Mouse (Mus musculus): ENCODE measurements around the gene Ptpn5. TPM values are rescaled to one million over a fixed set of nuclear protein-coding genes. Genes with fewer than 3 reads are reported as not detected.
A peak's percentile ranks its signal among the peaks of the same experiment; 100 is the strongest.

The Ptpn5 gene
- polyA plus RNA-seq, 1 experiment from 2014 or later: 0.69 TPM

- Histone ChIP-seq H3K27me3 (replicated peaks; ENCODE audit: control insufficient read depth, insufficient read depth, low read length) (no peaks in the 10 kb centered on the region), H3K9ac (ENCODE audit: low read depth, low read length) (no peak overlapping the region; the same call in 1 of the 2 replicates), H3K4me1 (replicated peaks; ENCODE audit: control insufficient read depth, insufficient read depth, low read length) (peaks cover 11% of the 10 kb centered on the region; the same call in 1 of the 2 replicates), H3K9me3 (ENCODE audit: control insufficient read depth) (no peaks in the 10 kb centered on the region), H3K27ac (ENCODE audit: low read depth, low read length) (no peak overlapping the region), H3K36me3 (ENCODE audit: control insufficient read depth, insufficient read depth) (no peaks in the 10 kb centered on the region), H3K4me3 (ENCODE audit: low read depth, low read length) (no peak overlapping the region), H3K4me2 (replicated peaks; ENCODE audit: low read depth) (no peak overlapping the region)
- WGBS: 93% methylated on average over 6 of the region's 6 CpGs
- no peak for TF ChIP-seq CTCF (IDR thresholded peaks at IDR 0.05; ENCODE audit: low read depth)
- ATAC-seq: no peak
Observed at GRCm38 (mm10) chr7:47076193-47076592, 57.3 kb downstream of the Ptpn5 start.

GRCm38 (mm10) chr7:47073536-47074521, 59.7 kb downstream of the Ptpn5 start:
- Histone ChIP-seq H3K4me1 (replicated peaks; ENCODE audit: control insufficient read depth, insufficient read depth, low read length) (peaks cover 11% of the 10 kb centered on the region; the same call in 1 of the 2 replicates), H3K36me3 (ENCODE audit: control insufficient read depth, insufficient read depth) (no peaks in the 10 kb centered on the region), H3K27ac (ENCODE audit: low read depth, low read length) (no peak overlapping the region), H3K4me3 (ENCODE audit: low read depth, low read length) (no peak overlapping the region), H3K27me3 (replicated peaks; ENCODE audit: control insufficient read depth, insufficient read depth, low read length) (no peaks in the 10 kb centered on the region), H3K9ac (ENCODE audit: low read depth, low read length) (no peak overlapping the region), H3K9me3 (ENCODE audit: control insufficient read depth) (no peaks in the 10 kb centered on the region), H3K4me2 (replicated peaks; ENCODE audit: low read depth) (peak overlapping the region; percentile 17; the same call in 1 of the 2 replicates)
- peak; percentile 20; the same call in 1 of the 2 replicates for ATAC-seq
- TF ChIP-seq CTCF (IDR thresholded peaks at IDR 0.05; ENCODE audit: low read depth): no peak
- WGBS: 29% methylated on average over 18 of the region's 18 CpGs

GRCm38 (mm10) chr7:47072551-47072950, 60.9 kb downstream of the Ptpn5 start:
- Histone ChIP-seq H3K4me1 (replicated peaks; ENCODE audit: control insufficient read depth, insufficient read depth, low read length) (peaks cover 11% of the 10 kb centered on the region; the same call in 1 of the 2 replicates), H3K27ac (ENCODE audit: low read depth, low read length) (no peak overlapping the region), H3K9ac (ENCODE audit: low read depth, low read length) (no peak overlapping the region), H3K4me2 (replicated peaks; ENCODE audit: low read depth) (no peak overlapping the region), H3K36me3 (ENCODE audit: control insufficient read depth, insufficient read depth) (no peaks in the 10 kb centered on the region), H3K9me3 (ENCODE audit: control insufficient read depth) (no peaks in the 10 kb centered on the region), H3K4me3 (ENCODE audit: low read depth, low read length) (no peak overlapping the region), H3K27me3 (replicated peaks; ENCODE audit: control insufficient read depth, insufficient read depth, low read length) (no peaks in the 10 kb centered on the region)
- no peak for ATAC-seq
- TF ChIP-seq CTCF (IDR thresholded peaks at IDR 0.05; ENCODE audit: low read depth): peak; percentile 57
- WGBS: 78% methylated on average over 5 of the region's 5 CpGs

- TF ChIP-seq CTCF (IDR thresholded peaks at IDR 0.05; ENCODE audit: low read depth): no peak
- H3K4me2 ChIP-seq (replicated peaks; ENCODE audit: low read depth): no peak overlapping the region
- H3K4me3 ChIP-seq (ENCODE audit: low read depth, low read length): no peak overlapping the region
- H3K9ac ChIP-seq (ENCODE audit: low read depth, low read length): no peak overlapping the region
- ATAC-seq: 0 out of 2 replicates have a peak, but pooled peaks have one; percentile 39
- no peaks in the 10 kb centered on the region for H3K27me3 ChIP-seq (replicated peaks; ENCODE audit: control insufficient read depth, insufficient read depth, low read length)
- no peaks in the 10 kb centered on the region for H3K4me1 ChIP-seq (replicated peaks; ENCODE audit: control insufficient read depth, insufficient read depth, low read length)
- WGBS: 41% methylated on average over 5 of the region's 5 CpGs
- no peaks in the 10 kb centered on the region for H3K9me3 ChIP-seq (ENCODE audit: control insufficient read depth)
- H3K36me3 ChIP-seq (ENCODE audit: control insufficient read depth, insufficient read depth): no peaks in the 10 kb centered on the region
- no peak overlapping the region for H3K27ac ChIP-seq (ENCODE audit: low read depth, low read length)
Observed at GRCm38 (mm10) chr7:47067879-47068278, 65.6 kb downstream of the Ptpn5 start.

- WGBS: 81% methylated on average over 3 of the region's 3 CpGs
- H3K36me3 ChIP-seq (ENCODE audit: control insufficient read depth, insufficient read depth): no peaks in the 10 kb centered on the region
- no peak overlapping the region for H3K9ac ChIP-seq (ENCODE audit: low read depth, low read length)
- no peak overlapping the region for H3K4me2 ChIP-seq (replicated peaks; ENCODE audit: low read depth)
- no peak for ATAC-seq
- no peak overlapping the region for H3K27ac ChIP-seq (ENCODE audit: low read depth, low read length)
- H3K9me3 ChIP-seq (ENCODE audit: control insufficient read depth): no peaks in the 10 kb centered on the region
- H3K4me3 ChIP-seq (ENCODE audit: low read depth, low read length): no peak overlapping the region
- H3K27me3 ChIP-seq (replicated peaks; ENCODE audit: control insufficient read depth, insufficient read depth, low read length): no peaks in the 10 kb centered on the region
- 0 out of 2 replicates have a peak, but pooled peaks cover 1% of the 10 kb centered on the region for H3K4me1 ChIP-seq (replicated peaks; ENCODE audit: control insufficient read depth, insufficient read depth, low read length)
- TF ChIP-seq CTCF (IDR thresholded peaks at IDR 0.05; ENCODE audit: low read depth): no peak
Observed at GRCm38 (mm10) chr7:47066942-47067341, 66.5 kb downstream of the Ptpn5 start.

- Histone ChIP-seq H3K27ac (ENCODE audit: low read depth, low read length) (no peak overlapping the region), H3K36me3 (ENCODE audit: control insufficient read depth, insufficient read depth) (no peaks in the 10 kb centered on the region), H3K9me3 (ENCODE audit: control insufficient read depth) (no peaks in the 10 kb centered on the region), H3K27me3 (replicated peaks; ENCODE audit: control insufficient read depth, insufficient read depth, low read length) (no peaks in the 10 kb centered on the region), H3K9ac (ENCODE audit: low read depth, low read length) (no peak overlapping the region), H3K4me2 (replicated peaks; ENCODE audit: low read depth) (no peak overlapping the region), H3K4me3 (ENCODE audit: low read depth, low read length) (no peak overlapping the region), H3K4me1 (replicated peaks; ENCODE audit: control insufficient read depth, insufficient read depth, low read length) (peaks cover 7% of the 10 kb centered on the region; the same call in 1 of the 2 replicates)
- TF ChIP-seq CTCF (IDR thresholded peaks at IDR 0.05; ENCODE audit: low read depth): no peak
- WGBS: 76% methylated on average over 5 of the region's 5 CpGs
- no peak for ATAC-seq
Observed at GRCm38 (mm10) chr7:47061560-47061959, 71.9 kb downstream of the Ptpn5 start.

Data from intestine, postnatal 0 days (tissue).